Mouse (Mus musculus): ENCODE measurements around the gene Ttll6. TPM values are rescaled to one million over a fixed set of nuclear protein-coding genes. Genes with fewer than 3 reads are reported as not detected.

Ttll6 gene
- polyA plus RNA-seq, 1 experiment from 2014 or later = 0.09 TPM

GRCm38 (mm10) chr11:96194961-96195640 is 61.5 kb downstream of the Ttll6 start:
- no peak for ATAC-seq (ENCODE audit: insufficient read depth)
- Histone ChIP-seq H3K27me3 (ENCODE audit: insufficient read depth, low read length) (peaks cover 100% of the 10 kb centered on the region), H3K4me3 (ENCODE audit: low read depth, low read length) (no peak overlapping the region), H3K9me3 (ENCODE audit: low read depth, low read length) (no peaks in the 10 kb centered on the region), H3K9ac (no peak overlapping the region), H3K36me3 (ENCODE audit: insufficient read depth) (no peaks in the 10 kb centered on the region), H3K4me1 (ENCODE audit: insufficient read depth) (no peaks in the 10 kb centered on the region; the same call in 1 of the 2 replicates), H3K4me2 (no peak overlapping the region), H3K27ac (ENCODE audit: low read depth) (no peak overlapping the region)
- TF ChIP-seq CTCF (IDR thresholded peaks at IDR 0.05; ENCODE audit: low read depth) = no peak
- no peak for DNase-seq
- 8% methylated on average over 11 of the region's 11 CpGs for WGBS

GRCm38 (mm10) chr11:96195769-96196280 is 62.2 kb downstream of the Ttll6 start:
- H3K27me3 ChIP-seq (ENCODE audit: insufficient read depth, low read length) = peaks cover 100% of the 10 kb centered on the region
- no peak overlapping the region for H3K27ac ChIP-seq (ENCODE audit: low read depth)
- no peak overlapping the region for H3K4me3 ChIP-seq (ENCODE audit: low read depth, low read length)
- H3K9ac ChIP-seq = no peak overlapping the region
- no peaks in the 10 kb centered on the region for H3K36me3 ChIP-seq (ENCODE audit: insufficient read depth)
- ATAC-seq (ENCODE audit: insufficient read depth) = no peak
- no peak overlapping the region for H3K4me2 ChIP-seq
- H3K4me1 ChIP-seq (ENCODE audit: insufficient read depth) = no peaks in the 10 kb centered on the region
- no peaks in the 10 kb centered on the region for H3K9me3 ChIP-seq (ENCODE audit: low read depth, low read length)
- no peak for TF ChIP-seq CTCF (IDR thresholded peaks at IDR 0.05; ENCODE audit: low read depth)
- WGBS = 3% methylated on average over 20 of the region's 20 CpGs
- no peak for DNase-seq

- TF ChIP-seq CTCF (IDR thresholded peaks at IDR 0.05; ENCODE audit: low read depth) = peak; percentile 51
- Histone ChIP-seq H3K4me1 (ENCODE audit: insufficient read depth) (no peaks in the 10 kb centered on the region), H3K36me3 (ENCODE audit: insufficient read depth) (no peaks in the 10 kb centered on the region), H3K9ac (no peak overlapping the region), H3K27ac (ENCODE audit: low read depth) (no peak overlapping the region), H3K27me3 (ENCODE audit: insufficient read depth, low read length) (peaks cover 100% of the 10 kb centered on the region), H3K4me2 (no peak overlapping the region), H3K9me3 (ENCODE audit: low read depth, low read length) (no peaks in the 10 kb centered on the region), H3K4me3 (ENCODE audit: low read depth, low read length) (no peak overlapping the region)
- peak; percentile 78 for DNase-seq
- WGBS = 2% methylated on average over 12 of the region's 12 CpGs
- no peak for ATAC-seq (ENCODE audit: insufficient read depth)
Measured at GRCm38 (mm10) chr11:96198642-96199041, 65.1 kb downstream of the Ttll6 start.

- no peaks in the 10 kb centered on the region for H3K4me1 ChIP-seq (ENCODE audit: insufficient read depth)
- H3K9me3 ChIP-seq (ENCODE audit: low read depth, low read length) = no peaks in the 10 kb centered on the region
- WGBS = 5% methylated on average over 22 of the region's 22 CpGs
- H3K9ac ChIP-seq = no peak overlapping the region
- H3K27ac ChIP-seq (ENCODE audit: low read depth) = no peak overlapping the region
- no peaks in the 10 kb centered on the region for H3K36me3 ChIP-seq (ENCODE audit: insufficient read depth)
- no peak for TF ChIP-seq CTCF (IDR thresholded peaks at IDR 0.05; ENCODE audit: low read depth)
- H3K27me3 ChIP-seq (ENCODE audit: insufficient read depth, low read length) = peaks cover 100% of the 10 kb centered on the region
- no peak for ATAC-seq (ENCODE audit: insufficient read depth)
- no peak for DNase-seq
- H3K4me2 ChIP-seq = no peak overlapping the region
- H3K4me3 ChIP-seq (ENCODE audit: low read depth, low read length) = no peak overlapping the region
Measured at GRCm38 (mm10) chr11:96199181-96200086, 65.8 kb downstream of the Ttll6 start.

GRCm38 (mm10) chr11:96200183-96200655 is 66.6 kb downstream of the Ttll6 start:
- no peak for TF ChIP-seq CTCF (IDR thresholded peaks at IDR 0.05; ENCODE audit: low read depth)
- Histone ChIP-seq H3K9me3 (ENCODE audit: low read depth, low read length) (no peaks in the 10 kb centered on the region), H3K27me3 (ENCODE audit: insufficient read depth, low read length) (peaks cover 100% of the 10 kb centered on the region), H3K9ac (no peak overlapping the region), H3K36me3 (ENCODE audit: insufficient read depth) (no peaks in the 10 kb centered on the region), H3K27ac (ENCODE audit: low read depth) (no peak overlapping the region), H3K4me3 (ENCODE audit: low read depth, low read length) (no peak overlapping the region), H3K4me1 (ENCODE audit: insufficient read depth) (no peaks in the 10 kb centered on the region), H3K4me2 (no peak overlapping the region)
- DNase-seq = no peak
- no peak for ATAC-seq (ENCODE audit: insufficient read depth)
- 2% methylated on average over 14 of the region's 14 CpGs for WGBS

- no peak overlapping the region for H3K9ac ChIP-seq
- H3K4me2 ChIP-seq = no peak overlapping the region
- no peaks in the 10 kb centered on the region for H3K4me1 ChIP-seq (ENCODE audit: insufficient read depth)
- TF ChIP-seq CTCF (IDR thresholded peaks at IDR 0.05; ENCODE audit: low read depth) = no peak
- DNase-seq (no peak), ATAC-seq (ENCODE audit: insufficient read depth) (no peak)
- no peak overlapping the region for H3K4me3 ChIP-seq (ENCODE audit: low read depth, low read length)
- peaks cover 100% of the 10 kb centered on the region for H3K27me3 ChIP-seq (ENCODE audit: insufficient read depth, low read length)
- no peaks in the 10 kb centered on the region for H3K9me3 ChIP-seq (ENCODE audit: low read depth, low read length)
- H3K36me3 ChIP-seq (ENCODE audit: insufficient read depth) = no peaks in the 10 kb centered on the region
- H3K27ac ChIP-seq (ENCODE audit: low read depth) = no peak overlapping the region
Measured at GRCm38 (mm10) chr11:96201741-96202140, 68.2 kb downstream of the Ttll6 start.
